Mouse (Mus musculus) A20 (cell line): ENCODE results near the gene Slc44a2.
A peak's percentile ranks its signal among the peaks of the same experiment; 100 is the strongest.

ENCODE experiments used
- DNase-seq: peaks from one replicate; pipeline ENCODE4 v3.0.0-alpha.2; 2011; ENCODE audit warnings: low read depth, low spot score

The Slc44a2 gene

GRCm38 (mm10) chr9:21332161-21333061 lies 11.9 kb downstream of the Slc44a2 start:
- DNase-seq: no peak

GRCm38 (mm10) chr9:21333523-21333922 lies 13.0 kb downstream of the Slc44a2 start:
- no peak for DNase-seq

- DNase-seq: no peak
Observed at GRCm38 (mm10) chr9:21334747-21335146, 14.2 kb downstream of the Slc44a2 start.

GRCm38 (mm10) chr9:21335391-21335790 lies 14.9 kb downstream of the Slc44a2 start:
- DNase-seq: no peak

GRCm38 (mm10) chr9:21336491-21336890 lies 16.0 kb downstream of the Slc44a2 start:
- no peak for DNase-seq

GRCm38 (mm10) chr9:21337652-21338051 lies 17.2 kb downstream of the Slc44a2 start:
- no peak for DNase-seq

- DNase-seq: no peak
Observed at GRCm38 (mm10) chr9:21340411-21340810, 19.9 kb downstream of the Slc44a2 start.

- DNase-seq: no peak
Observed at GRCm38 (mm10) chr9:21346627-21347365, 26.3 kb downstream of the Slc44a2 start.

- no peak for DNase-seq
Observed at GRCm38 (mm10) chr9:21348152-21348551, 27.7 kb downstream of the Slc44a2 start.

- DNase-seq: no peak
Observed at GRCm38 (mm10) chr9:21351178-21351577, 30.7 kb downstream of the Slc44a2 start.

- DNase-seq: no peak
Observed at GRCm38 (mm10) chr9:21351702-21352377, 31.3 kb downstream of the Slc44a2 start.

- DNase-seq: no peak
Observed at GRCm38 (mm10) chr9:21352463-21353372, 32.2 kb downstream of the Slc44a2 start.

- no peak for DNase-seq
Observed at GRCm38 (mm10) chr9:21353373-21353686, 32.8 kb downstream of the Slc44a2 start.

GRCm38 (mm10) chr9:21354796-21355195 lies 34.3 kb downstream of the Slc44a2 start:
- no peak for DNase-seq

GRCm38 (mm10) chr9:21356981-21357718 lies 36.7 kb downstream of the Slc44a2 start:
- DNase-seq: peak; percentile 59

- peak; percentile 74 for DNase-seq
Observed at GRCm38 (mm10) chr9:21366541-21367220, 46.2 kb downstream of the Slc44a2 start.

GRCm38 (mm10) chr9:21367357-21368111 lies 47.0 kb downstream of the Slc44a2 start, which contains the start of gene Ilf3:
TSS of gene Ilf3 (plus strand) at chr9:21367871.
- peak; percentile 96 for DNase-seq

GRCm38 (mm10) chr9:21368131-21368584 lies 47.7 kb downstream of the Slc44a2 start:
- DNase-seq: peak; percentile 77

GRCm38 (mm10) chr9:21369080-21369479 lies 48.6 kb downstream of the Slc44a2 start:
- DNase-seq: peak; percentile 20
